Mouse (Mus musculus): ENCODE measurements around the gene Gm4216.
"Not testable (repeated sequence)": the region's sequence is repeated elsewhere in the genome, so short reads cannot be mapped to it uniquely, and the experiment has no call there.

Gene Gm4216

DNA sequence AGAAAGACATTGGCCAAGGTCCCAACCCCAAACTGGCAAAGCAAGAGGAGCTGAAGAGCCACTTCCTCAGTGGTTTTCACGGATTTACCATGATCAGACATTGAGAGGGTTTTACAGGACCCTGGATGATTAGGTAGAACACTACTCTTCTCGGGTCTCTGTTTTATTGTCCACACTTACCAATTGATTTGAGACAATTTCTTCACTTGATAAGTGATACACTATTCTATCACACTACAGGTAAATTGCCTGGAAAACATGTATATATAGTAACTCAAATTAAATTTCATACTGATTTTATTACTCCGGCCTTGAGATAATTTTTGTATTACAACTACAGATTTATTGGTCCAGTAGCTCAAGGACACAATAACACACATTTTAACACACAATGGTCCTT is at the start of gene Gm4216:
Gm4216 (minus strand) TSS at position 101 of the 400 bp plus-strand sequence.
- not testable (repeated sequence) for DNase-seq (ENCODE audit: low spot score in 2 of 2)

DNA sequence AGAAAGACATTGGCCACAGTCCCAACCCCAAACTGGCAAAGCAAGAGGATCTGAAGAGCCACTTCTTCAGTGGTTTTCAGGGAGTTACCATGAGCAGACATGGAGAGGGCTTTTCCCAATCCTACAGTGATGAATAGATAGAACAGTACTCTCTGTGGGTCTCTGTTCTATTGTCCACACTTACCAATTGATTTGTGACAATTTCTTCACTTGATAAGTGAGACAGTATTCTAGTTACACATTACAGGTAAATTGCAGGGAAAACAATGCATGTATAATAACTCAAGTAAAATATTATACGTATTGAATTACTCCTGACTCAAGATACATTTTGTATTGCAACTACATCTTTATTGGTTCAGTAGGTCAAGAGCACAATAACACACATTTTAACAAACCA is 47.6 kb upstream of the Gm4216 start, which contains the start of gene Gm8720:
Gm8720 (minus strand) TSS at position 101 of the 400 bp plus-strand sequence.
- DNase-seq (ENCODE audit: low spot score in 2 of 2) = not testable (repeated sequence)

DNA sequence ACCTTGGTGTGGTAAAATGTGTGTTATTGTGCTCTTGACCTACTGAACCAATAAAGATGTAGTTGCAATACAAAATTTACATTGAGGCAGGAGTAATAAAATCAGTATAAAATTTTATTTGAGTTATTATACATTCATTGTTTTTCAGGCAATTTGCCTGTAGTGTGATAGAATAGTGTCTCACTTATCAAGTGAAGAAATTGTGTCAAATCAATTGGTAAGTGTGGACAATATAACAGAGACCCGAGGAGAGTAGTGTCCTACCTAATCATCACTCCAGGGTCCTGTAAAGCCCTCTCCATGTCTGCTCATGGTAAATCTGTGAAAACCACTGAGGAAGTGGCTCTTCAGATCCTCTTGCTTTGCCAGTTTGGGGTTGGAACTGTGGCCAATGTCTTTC is 35.5 kb upstream of the Gm4216 start, which contains the start of gene Vmn1r163:
Vmn1r163 (plus strand) TSS at position 301 of the 400 bp plus-strand sequence.
- DNase-seq (ENCODE audit: low spot score in 2 of 2) = not testable (repeated sequence)

DNA sequence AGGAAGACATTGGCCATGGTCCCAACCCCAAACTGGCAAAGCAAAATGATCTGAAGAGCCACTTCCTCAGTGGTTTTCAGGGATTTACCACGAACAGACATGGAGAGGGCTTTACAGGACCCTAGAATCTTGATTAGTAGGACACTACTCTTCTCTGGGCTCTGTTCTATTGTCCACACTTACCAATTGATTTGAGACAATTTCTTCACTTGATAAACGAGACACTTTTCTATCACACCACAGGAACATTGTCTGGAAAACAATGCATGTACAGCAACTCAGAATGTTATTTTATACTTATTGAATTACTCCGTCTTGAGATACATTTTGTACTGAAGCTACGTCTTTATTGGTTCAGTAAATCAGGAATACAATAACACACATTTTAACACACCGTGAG is 35.1 kb downstream of the Gm4216 start, which contains the start of gene Gm4214:
Gm4214 (minus strand) TSS at position 101 of the 400 bp plus-strand sequence.
- not testable (repeated sequence) for DNase-seq (ENCODE audit: low spot score in 2 of 2)
